Mouse (Mus musculus) lung, postnatal 0 days (tissue): ENCODE measurements around the gene Acta2.

ENCODE experiments used
- CTCF ChIP-seq: IDR thresholded peaks from 2 replicates; pipeline ENCODE4 v1.5.1; 2016; ENCODE audit warnings: antibody characterized with exemption, mild to moderate bottlenecking
- EP300 ChIP-seq: IDR thresholded peaks from 2 replicates; pipeline ENCODE4 v1.6.1; 2016; ENCODE audit warnings: antibody characterized with exemption, mild to moderate bottlenecking, control low read depth

DNA sequence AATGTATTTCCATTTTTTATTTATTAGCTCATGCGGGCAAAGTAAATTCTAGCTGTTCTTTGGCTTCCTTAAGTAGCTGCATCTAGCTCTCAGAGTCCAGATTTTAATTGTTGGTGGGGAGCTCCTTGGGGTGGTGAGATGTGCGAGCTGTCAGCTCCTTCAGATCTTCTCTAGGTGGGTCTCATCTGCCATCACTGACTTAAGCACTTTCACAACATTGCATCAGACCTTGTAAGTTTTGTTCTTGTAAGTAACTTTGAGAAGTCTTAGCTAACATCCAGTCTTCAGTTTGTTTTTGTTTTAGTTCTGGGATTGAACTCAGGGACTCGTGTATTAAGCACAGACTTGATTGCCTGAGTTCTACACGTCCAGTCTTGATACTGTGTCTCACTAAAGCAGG lies 56.5 kb downstream of the Acta2 start:
- TF ChIP-seq CTCF (no peak), EP300 (no peak)
